Mouse (Mus musculus): ENCODE measurements around the gene 4931414P19Rik.

GRCm38 (mm10) chr14:54640946-54641304, 35.1 kb upstream of the 4931414P19Rik start, which contains the start of gene Gm17606:
- TF ChIP-seq CTCF (IDR thresholded peaks at IDR 0.05; ENCODE audit: insufficient read depth, low read depth, low read length): no peak
- TF ChIP-seq POLR2A (IDR thresholded peaks at IDR 0.05; ENCODE audit: insufficient read depth, low read depth, low read length): no peak; the same call in 1 of the 2 replicates

Data from olfactory bulb, adult 2 months (tissue).